Mouse (Mus musculus) right cerebral cortex, postnatal 10 days (tissue): Measurements from ENCODE around the gene Kcnk13.
A peak's percentile ranks its signal among the peaks of the same experiment; 100 is the strongest.

ENCODE experiments used
- DNase-seq, 2 experiments: peaks; one replicate each; pipeline ENCODE4 v3.0.0; 2021; ENCODE audit warnings: low spot score in 2 of 2

Gene Kcnk13

GRCm38 (mm10) chr12:99964301-99965202, at the start of gene Kcnk13:
Gene Kcnk13 (plus strand): TSS chr12:99964499.
- peak; percentile 74 to 81 for DNase-seq

DNA sequence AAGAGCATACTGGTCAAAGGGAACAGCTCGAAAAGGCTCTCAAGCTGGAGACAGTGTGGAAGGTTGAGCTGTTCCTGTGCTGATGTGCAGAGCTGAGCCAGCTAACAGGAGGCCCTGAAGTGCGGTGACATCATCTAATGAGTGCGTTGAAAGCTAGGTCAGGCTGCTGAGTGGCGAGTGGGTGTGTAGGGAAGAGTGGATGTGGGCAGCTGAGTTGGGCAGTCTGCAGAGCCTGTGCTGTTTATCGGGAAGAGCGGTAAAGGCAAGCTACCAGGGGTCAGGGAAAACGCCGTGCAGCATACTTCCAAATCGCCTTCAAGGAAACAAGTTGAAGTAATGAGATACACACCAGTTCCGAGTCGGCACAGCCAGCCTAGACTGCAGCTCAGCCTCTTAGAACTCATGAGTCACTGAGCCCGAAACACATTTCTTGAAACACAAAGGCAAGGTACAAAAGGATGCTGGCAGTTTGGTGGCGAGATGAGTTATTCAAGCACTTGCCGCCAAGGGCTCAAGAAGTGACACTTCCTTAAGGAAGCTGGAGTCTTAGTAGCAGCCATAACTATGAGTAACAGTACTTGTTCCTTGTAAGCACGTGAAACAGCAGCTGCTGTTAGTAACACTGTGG, 46.4 kb upstream of the Kcnk13 start:
- no peak for DNase-seq

DNA sequence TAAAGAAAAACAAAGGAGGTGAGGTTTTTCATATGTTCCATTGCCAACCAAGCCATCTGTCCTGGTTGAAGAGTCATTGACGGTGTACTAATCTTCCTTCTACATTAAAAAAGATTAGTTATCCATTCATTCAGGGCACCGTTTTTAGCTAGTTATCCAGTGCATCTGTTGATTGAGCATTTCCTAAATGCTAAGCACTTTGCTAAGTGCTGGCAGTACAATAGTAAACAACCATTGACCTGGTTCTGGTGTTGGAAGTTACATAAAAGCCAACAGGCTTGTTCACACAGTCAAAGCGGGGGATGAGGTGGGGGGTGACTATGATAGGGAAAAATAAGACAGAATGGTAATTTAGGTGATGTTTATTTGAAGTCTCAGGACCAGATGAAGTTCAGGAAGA, 44.7 kb upstream of the Kcnk13 start:
- DNase-seq = no peak

GRCm38 (mm10) chr12:99921045-99921444, 43.3 kb upstream of the Kcnk13 start:
- no peak for DNase-seq

GRCm38 (mm10) chr12:99923131-99923606, 41.1 kb upstream of the Kcnk13 start:
- DNase-seq = peak in 1 of 2 experiments; percentile 62

- no peak for DNase-seq
Measured at GRCm38 (mm10) chr12:99923703-99924102, 40.6 kb upstream of the Kcnk13 start.

DNA sequence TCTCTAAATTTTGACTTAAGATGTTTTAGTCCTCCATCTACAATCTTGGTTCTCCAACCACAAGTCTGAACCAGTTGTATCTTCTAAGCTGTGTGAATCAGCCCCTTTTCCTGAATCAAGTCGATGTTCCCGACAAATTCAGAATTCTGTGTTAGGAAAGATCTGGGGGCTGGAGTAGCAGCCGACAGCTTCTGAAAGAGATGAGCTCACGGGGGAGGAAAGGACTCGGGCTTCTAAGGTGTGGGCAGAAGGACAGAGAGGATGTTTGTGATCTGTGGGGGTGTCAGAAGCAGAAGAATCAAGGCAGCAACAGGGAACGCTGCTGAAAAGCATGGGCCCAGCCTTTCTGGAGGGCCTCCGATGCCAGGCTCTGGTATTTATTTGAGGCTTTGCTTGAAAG, 36.0 kb upstream of the Kcnk13 start:
- DNase-seq = no peak

DNA sequence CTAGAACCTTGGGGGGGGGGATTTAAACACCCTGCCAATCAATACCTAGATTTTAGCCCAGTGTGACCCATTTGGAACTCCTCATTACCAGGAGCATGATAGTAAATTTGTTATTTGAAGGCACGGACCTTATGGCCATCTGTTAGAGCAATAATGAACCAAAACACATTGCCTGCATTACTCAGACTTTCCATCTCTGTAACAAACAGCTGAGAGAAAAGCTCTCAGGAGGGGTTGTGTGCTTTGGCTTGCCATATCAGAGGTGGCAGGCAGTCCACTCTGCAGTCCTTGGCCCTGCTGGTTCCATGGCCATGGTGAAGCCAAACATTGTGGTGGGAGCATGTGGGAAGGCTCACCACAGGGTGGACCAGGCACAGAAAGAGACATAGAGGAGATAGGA, 35.1 kb upstream of the Kcnk13 start:
- no peak for DNase-seq

- DNase-seq = no peak
Measured at GRCm38 (mm10) chr12:99932245-99932644, 32.1 kb upstream of the Kcnk13 start.

DNA sequence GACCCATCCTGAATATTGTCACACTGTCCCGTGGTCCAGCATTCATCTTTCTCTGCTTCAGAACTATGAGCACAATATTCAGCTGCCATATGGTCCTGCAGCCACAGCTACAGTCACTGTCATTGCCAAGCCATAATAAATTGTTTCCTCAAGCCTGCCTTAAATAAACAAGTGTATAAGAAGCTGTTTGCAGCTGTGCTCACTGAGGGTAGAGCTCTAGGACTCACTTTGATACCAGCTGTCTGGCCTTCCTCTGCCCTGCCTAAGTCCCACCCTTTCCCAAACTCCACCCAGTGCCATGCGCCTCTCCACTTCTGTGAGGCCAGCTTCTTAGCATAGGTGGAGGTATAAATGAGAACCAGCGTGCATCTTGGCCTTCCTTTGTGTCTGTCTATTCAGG, 30.7 kb upstream of the Kcnk13 start:
- no peak for DNase-seq

GRCm38 (mm10) chr12:99935403-99935802, 28.9 kb upstream of the Kcnk13 start:
- no peak for DNase-seq

DNA sequence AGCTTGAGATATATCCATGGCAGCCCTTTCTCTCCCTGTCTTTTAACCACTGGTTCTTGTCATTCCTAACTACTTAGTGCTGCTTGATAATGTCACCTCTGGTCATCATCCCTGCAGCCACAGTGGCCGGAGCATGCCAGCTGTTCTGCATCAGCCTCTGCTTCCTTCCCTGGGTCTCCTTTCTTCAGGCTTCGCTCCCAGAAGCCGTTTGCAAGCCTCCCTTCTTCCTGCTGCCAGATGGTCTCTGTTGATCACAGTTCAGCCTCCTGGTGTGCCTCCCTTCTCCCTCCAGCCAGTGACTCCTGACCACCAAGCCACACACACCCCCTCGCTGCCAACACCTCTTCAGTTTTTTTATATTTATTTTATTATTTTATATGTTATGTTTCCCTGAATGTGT, 25.8 kb upstream of the Kcnk13 start:
- no peak for DNase-seq

DNA sequence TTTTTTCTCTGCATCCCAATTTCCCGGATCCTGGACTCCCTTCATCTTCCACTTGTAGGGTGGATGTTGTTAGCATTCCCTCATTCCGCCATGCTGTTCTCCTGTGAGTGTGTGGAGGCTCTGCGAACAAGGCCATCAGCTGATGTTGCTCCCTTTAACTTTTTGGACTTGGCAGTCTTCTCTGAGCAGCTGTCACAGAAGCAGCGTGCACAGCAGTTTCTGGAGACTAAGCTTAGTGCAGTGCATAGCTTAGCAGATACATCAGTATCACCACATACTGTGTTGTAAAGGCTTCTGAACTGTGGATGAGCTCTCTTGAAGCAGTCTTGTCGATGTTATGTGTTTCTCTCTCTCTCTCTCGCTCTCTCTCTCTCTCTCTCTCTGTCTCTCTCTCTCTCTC, 25.1 kb upstream of the Kcnk13 start:
- no peak for DNase-seq

DNA sequence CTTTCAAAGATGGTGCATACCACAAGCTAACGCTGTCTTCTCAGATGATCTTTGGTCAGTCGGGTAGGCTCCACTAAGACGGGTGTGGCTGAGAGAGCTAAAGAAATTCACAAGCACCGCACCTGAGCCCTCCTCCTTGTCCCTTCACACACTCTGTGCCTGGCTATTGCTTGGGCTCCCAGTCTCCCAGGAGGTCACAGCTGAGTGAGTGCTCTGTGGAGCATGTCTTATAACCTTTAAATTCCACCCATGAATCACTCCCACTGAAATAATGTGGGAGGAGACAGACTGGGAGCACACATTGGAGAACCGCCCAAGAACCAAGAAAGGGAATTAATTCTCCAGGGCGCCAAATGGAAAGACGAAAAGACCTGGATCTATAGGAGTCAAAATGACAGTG, 23.6 kb upstream of the Kcnk13 start:
- DNase-seq = no peak

DNA sequence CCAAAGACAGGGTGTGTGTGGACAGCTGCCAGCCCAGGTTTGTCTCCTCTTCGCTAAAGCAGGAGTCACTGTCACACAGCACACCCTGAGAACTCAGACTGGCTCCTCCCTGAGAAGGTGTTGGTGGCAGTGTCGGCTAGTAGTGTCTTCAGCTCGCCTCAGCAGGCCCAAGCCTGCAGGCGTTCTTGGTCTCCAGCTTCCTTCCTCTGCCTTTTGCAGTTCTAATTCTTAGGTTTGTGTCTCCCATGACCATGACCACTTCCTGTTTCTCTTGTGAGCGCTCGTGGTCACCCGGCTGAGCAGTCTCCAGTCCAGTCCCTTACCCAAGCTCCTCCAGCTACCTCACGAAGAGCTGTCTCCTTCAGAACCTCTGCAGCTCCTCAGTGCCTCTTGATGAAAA, 21.9 kb upstream of the Kcnk13 start:
- no peak for DNase-seq

DNA sequence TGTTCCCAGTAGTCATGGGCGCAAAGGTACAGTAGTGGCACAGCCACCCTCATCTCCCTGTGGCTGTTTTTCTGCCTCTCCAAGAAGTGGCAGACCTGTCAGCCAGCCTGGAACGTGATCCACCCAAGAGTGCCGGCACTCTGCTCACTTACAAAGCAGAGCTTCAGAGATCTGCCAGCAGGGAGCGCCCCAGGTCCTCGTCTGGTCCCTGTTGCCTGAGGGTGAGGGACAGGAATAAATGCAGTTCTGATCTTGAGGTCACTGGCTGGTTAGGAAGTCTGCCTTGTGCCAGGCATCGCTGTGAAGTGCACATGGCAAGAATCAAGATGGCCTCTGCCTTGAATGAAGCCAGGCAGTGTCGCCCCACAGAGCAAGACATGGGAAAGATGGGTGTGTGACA, 11.4 kb upstream of the Kcnk13 start:
- peak; percentile 65 to 77 for DNase-seq

DNA sequence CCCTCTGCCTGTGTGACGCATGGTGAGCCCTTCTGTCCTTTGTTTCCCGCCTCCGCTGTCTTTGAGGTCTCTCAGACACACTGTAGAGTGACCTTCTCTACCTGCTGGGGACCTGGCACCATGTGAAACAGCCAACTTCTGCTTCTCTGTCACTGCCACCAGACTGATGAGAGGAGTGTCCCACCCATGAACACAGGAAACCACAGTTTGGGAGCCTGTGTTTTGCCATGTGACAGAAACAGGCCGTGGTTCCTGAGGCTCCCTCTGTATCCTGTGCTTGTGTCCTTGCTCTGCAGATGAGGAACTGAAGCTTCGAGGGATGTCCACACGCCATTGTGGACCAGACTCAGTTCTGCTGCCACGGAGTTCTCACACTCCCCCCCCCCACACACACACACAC, 7.9 kb upstream of the Kcnk13 start:
- peak in 1 of 2 experiments; percentile 31 for DNase-seq

GRCm38 (mm10) chr12:99958068-99959060, 5.9 kb upstream of the Kcnk13 start:
- DNase-seq = peak; percentile 43 to 50

- no peak for DNase-seq
Measured at GRCm38 (mm10) chr12:99959291-99959690, 5.0 kb upstream of the Kcnk13 start.

DNA sequence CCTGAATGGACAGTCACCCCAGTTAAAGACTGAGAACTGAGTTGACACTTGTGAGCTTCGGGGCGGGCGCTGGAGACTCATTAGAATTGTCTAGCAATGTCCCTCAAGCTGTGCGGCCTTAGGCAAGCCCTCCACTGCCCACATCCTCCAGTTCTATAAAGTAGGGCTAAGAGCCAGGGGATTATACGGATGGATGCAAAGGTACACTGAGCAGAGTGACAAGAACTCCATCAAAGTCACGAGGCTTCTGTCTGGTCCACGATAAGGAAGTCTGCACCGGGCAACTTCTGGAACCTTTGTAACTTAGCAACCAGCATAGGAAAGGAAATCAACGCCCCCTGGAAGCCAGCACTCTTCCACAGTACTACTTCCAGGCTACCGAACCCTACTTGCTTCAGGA, 4.4 kb upstream of the Kcnk13 start:
- no peak for DNase-seq

DNA sequence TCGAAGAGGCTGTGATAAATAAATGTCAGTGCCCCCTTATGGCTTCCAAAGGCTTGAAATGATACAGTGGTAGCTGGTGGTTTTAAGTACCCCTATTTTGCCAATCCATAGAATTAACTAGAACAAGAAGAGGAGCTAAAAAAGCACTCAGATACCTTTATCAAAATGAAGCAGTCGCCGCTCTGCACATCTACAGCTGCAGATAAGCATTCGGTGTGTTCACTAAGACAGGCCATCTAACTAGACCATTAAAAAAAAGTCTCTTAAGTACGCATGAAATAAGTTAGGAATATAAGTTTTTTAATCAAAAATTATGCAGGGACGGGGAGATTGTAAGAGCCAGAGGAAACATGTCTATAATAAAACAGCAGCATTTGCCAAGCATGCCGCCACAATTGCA, 3.6 kb upstream of the Kcnk13 start:
- no peak for DNase-seq
